9 mouse cellular contexts compared by ENCODE assay signal in genomic region chr4:88822995-88823394, GRCm38 (mm10). TPM values are rescaled to one million over a fixed set of nuclear protein-coding genes. Genes with fewer than 3 reads are reported as not detected.
DNase-seq lines count a peak whose midpoint lies in the region; ATAC-seq and TF ChIP-seq lines count a peak whose summit lies in the region.
"Had no signal": no experiment of that assay in that cellular context is flagged by ENCODE, and none has a peak within 500 bp of the region (broad histone marks: within the 10 kb centered on the region; RNA-seq: fewer than 3 reads in every experiment).

No protein-coding gene starts in this region.

- no peaks in the 10 kb centered on the region for H3K27me3 ChIP-seq in intestine, postnatal 0 days (replicated peaks; ENCODE audit: control insufficient read depth, insufficient read depth, low read length)
- H3K27me3 ChIP-seq in intestine, embryonic 16.5 days (replicated peaks; ENCODE audit: control insufficient read depth, insufficient read depth, low read length), result no peaks in the 10 kb centered on the region
- no peaks in the 10 kb centered on the region for H3K27me3 ChIP-seq in stomach, postnatal 0 days (ENCODE audit: control insufficient read depth, insufficient read depth, low read length)
- H3K27me3 ChIP-seq: stomach, embryonic 15.5 days had no signal

- TF ChIP-seq CTCF in intestine, postnatal 0 days (IDR thresholded peaks at IDR 0.05; ENCODE audit: low read depth), result peak; percentile 62
- TF ChIP-seq CTCF in stomach, postnatal 0 days (IDR thresholded peaks at IDR 0.05; ENCODE audit: low read depth), result peak; percentile 71

- no peak for TF ChIP-seq EP300 in stomach, postnatal 0 days (optimal IDR thresholded peaks at IDR 0.05)

- ATAC-seq in intestine, postnatal 0 days, result no peak
- ATAC-seq in intestine, embryonic 16.5 days, result no peak
- ATAC-seq in stomach, postnatal 0 days (ENCODE audit: low FRiP score, low TSS enrichment), result no peak

- no peak overlapping the region for H3K4me3 ChIP-seq in intestine, postnatal 0 days (ENCODE audit: low read depth, low read length)
- H3K4me3 ChIP-seq in intestine, embryonic 16.5 days (ENCODE audit: low read length), result no peak overlapping the region
- H3K4me3 ChIP-seq in stomach, postnatal 0 days (ENCODE audit: low read depth, low read length), result no peak overlapping the region
- H3K4me3 ChIP-seq: stomach, embryonic 15.5 days had no signal

- H3K27ac ChIP-seq in intestine, postnatal 0 days (ENCODE audit: low read depth, low read length), result no peak overlapping the region
- no peak overlapping the region for H3K27ac ChIP-seq in intestine, embryonic 16.5 days (ENCODE audit: low read length)
- no peak overlapping the region for H3K27ac ChIP-seq in stomach, postnatal 0 days (replicated peaks)
- H3K27ac ChIP-seq: stomach, embryonic 15.5 days had no signal

- H3K9ac ChIP-seq in intestine, postnatal 0 days (ENCODE audit: low read depth, low read length), result no peak overlapping the region
- H3K9ac ChIP-seq in intestine, embryonic 16.5 days (ENCODE audit: low read depth, low read length), result no peak overlapping the region
- no peak overlapping the region for H3K9ac ChIP-seq in stomach, postnatal 0 days (ENCODE audit: low read length)
- H3K9ac ChIP-seq: stomach, embryonic 15.5 days had no signal

- H3K36me3 ChIP-seq in intestine, postnatal 0 days (ENCODE audit: control insufficient read depth, insufficient read depth), result no peaks in the 10 kb centered on the region
- H3K36me3 ChIP-seq in intestine, embryonic 16.5 days (ENCODE audit: control insufficient read depth, insufficient read depth, low read length), result no peaks in the 10 kb centered on the region
- no peaks in the 10 kb centered on the region for H3K36me3 ChIP-seq in stomach, postnatal 0 days (ENCODE audit: control insufficient read depth, insufficient read depth, low read length)
- H3K36me3 ChIP-seq: stomach, embryonic 15.5 days had no signal

- H3K9me3 ChIP-seq in intestine, postnatal 0 days (ENCODE audit: control insufficient read depth), result no peaks in the 10 kb centered on the region
- no peaks in the 10 kb centered on the region for H3K9me3 ChIP-seq in intestine, embryonic 16.5 days (ENCODE audit: control insufficient read depth, low read length)
- H3K9me3 ChIP-seq in stomach, postnatal 0 days (ENCODE audit: control insufficient read depth, low read length), result no peaks in the 10 kb centered on the region
- H3K9me3 ChIP-seq: stomach, embryonic 15.5 days had no signal

- H3K4me1 ChIP-seq in intestine, postnatal 0 days (replicated peaks; ENCODE audit: control insufficient read depth, insufficient read depth, low read length), result no peaks in the 10 kb centered on the region
- no peaks in the 10 kb centered on the region for H3K4me1 ChIP-seq in intestine, embryonic 16.5 days (ENCODE audit: control insufficient read depth, insufficient read depth, low read length)
- no peaks in the 10 kb centered on the region for H3K4me1 ChIP-seq in stomach, postnatal 0 days (replicated peaks; ENCODE audit: control insufficient read depth, insufficient read depth)
- H3K4me1 ChIP-seq: stomach, embryonic 15.5 days had no signal

- 24% methylated on average over 4 of the region's 4 CpGs for WGBS in intestine, postnatal 0 days
- 23% methylated on average over 4 of the region's 4 CpGs for WGBS in intestine, embryonic 16.5 days
- 21% methylated on average over 4 of the region's 4 CpGs for WGBS in stomach, postnatal 0 days

- peak; percentile 21 for DNase-seq in right cerebral cortex, postnatal 4 days
- no peak for DNase-seq in right cerebral cortex, postnatal 25 days
- DNase-seq in embryo, embryonic 10.5 days (ENCODE audit: low spot score), result peak; percentile 39
- DNase-seq in stomach, postnatal 0 days (ENCODE audit: low spot score), result no peak
- DNase-seq in spleen, postnatal 14 days (ENCODE audit: low spot score in 2 of 2), result no peak
- DNase-seq in cerebellum, adult 8-10 months, result no peak

- H3K4me2 ChIP-seq in intestine, postnatal 0 days (replicated peaks; ENCODE audit: low read depth), result no peak overlapping the region
- H3K4me2 ChIP-seq in intestine, embryonic 16.5 days (ENCODE audit: low read depth, low read length), result no peak overlapping the region
- no peak overlapping the region for H3K4me2 ChIP-seq in stomach, postnatal 0 days (replicated peaks; ENCODE audit: low read depth)
- H3K4me2 ChIP-seq: stomach, embryonic 15.5 days had no signal

RNA-seq across cellular contexts. Expression of gene Ifna11, which starts 3.2 kb away (rescaled TPM):
- not detected in 2 replicates for polyA plus RNA-seq in intestine, postnatal 0 days (2015; fragmentation: Nextera tagmentation; extraction: Ambion mirVana)
- polyA plus RNA-seq in intestine, embryonic 16.5 days (2015; fragmentation: Nextera tagmentation; extraction: Ambion mirVana), result not detected in 2 replicates
- polyA plus RNA-seq in stomach, postnatal 0 days (2015; fragmentation: Nextera tagmentation; extraction: Ambion mirVana), result not detected in 2 replicates
- polyA plus RNA-seq: stomach, embryonic 15.5 days had no signal

RNA-seq across cellular contexts. Expression of gene Ifna6, which starts 4.2 kb away (rescaled TPM):
- polyA plus RNA-seq in intestine, postnatal 0 days (2015; fragmentation: Nextera tagmentation; extraction: Ambion mirVana), result not detected in 2 replicates
- polyA plus RNA-seq in intestine, embryonic 16.5 days (2015; fragmentation: Nextera tagmentation; extraction: Ambion mirVana), result not detected in 2 replicates
- polyA plus RNA-seq in stomach, postnatal 0 days (2015; fragmentation: Nextera tagmentation; extraction: Ambion mirVana), result not detected in 2 replicates
- polyA plus RNA-seq: stomach, embryonic 15.5 days had no signal

RNA-seq across cellular contexts. Expression of gene Ifna7, which starts 7.0 kb away (rescaled TPM):
- not detected in 2 replicates for polyA plus RNA-seq in intestine, postnatal 0 days (2015; fragmentation: Nextera tagmentation; extraction: Ambion mirVana)
- polyA plus RNA-seq in intestine, embryonic 16.5 days (2015; fragmentation: Nextera tagmentation; extraction: Ambion mirVana), result not detected in 2 replicates
- not detected in 2 replicates for polyA plus RNA-seq in stomach, postnatal 0 days (2015; fragmentation: Nextera tagmentation; extraction: Ambion mirVana)
- polyA plus RNA-seq: stomach, embryonic 15.5 days had no signal

RNA-seq across cellular contexts. Expression of gene Ifna5, which starts 12.3 kb away (rescaled TPM):
- polyA plus RNA-seq in intestine, postnatal 0 days (2015; fragmentation: Nextera tagmentation; extraction: Ambion mirVana), result not detected in 2 replicates
- polyA plus RNA-seq in intestine, embryonic 16.5 days (2015; fragmentation: Nextera tagmentation; extraction: Ambion mirVana), result not detected in 2 replicates
- polyA plus RNA-seq in stomach, postnatal 0 days (2015; fragmentation: Nextera tagmentation; extraction: Ambion mirVana), result not detected in 2 replicates
- polyA plus RNA-seq: stomach, embryonic 15.5 days had no signal

RNA-seq across cellular contexts. Expression of gene Gm13288, which starts 17.7 kb away (rescaled TPM):
- polyA plus RNA-seq in intestine, postnatal 0 days (2015; fragmentation: Nextera tagmentation; extraction: Ambion mirVana), result not detected in 2 replicates
- not detected in 2 replicates for polyA plus RNA-seq in intestine, embryonic 16.5 days (2015; fragmentation: Nextera tagmentation; extraction: Ambion mirVana)
- polyA plus RNA-seq in stomach, postnatal 0 days (2015; fragmentation: Nextera tagmentation; extraction: Ambion mirVana), result not detected in 2 replicates
- polyA plus RNA-seq: stomach, embryonic 15.5 days had no signal

Comparison
In these comparisons a context has a peak if more than half of its experiments do, and no peak if none do; other contexts are left out.
1. DNase-seq: peak in right cerebral cortex, postnatal 4 days (single experiment) and embryo, embryonic 10.5 days (single experiment); none in right cerebral cortex, postnatal 25 days (single experiment), stomach, postnatal 0 days (single experiment), spleen, postnatal 14 days (0 of 2) and cerebellum, adult 8-10 months (single experiment).